Mouse (Mus musculus) frontal cortex, postnatal 36 days (tissue): Measurements from ENCODE around the gene Klhl40.
A peak's percentile ranks its signal among the peaks of the same experiment; 100 is the strongest.

Experiments used
- DNase-seq, 2 experiments: peaks; one replicate each; pipeline ENCODE4 v3.0.0; 2022; ENCODE audit warnings: low spot score in 2 of 2

Gene Klhl40

GRCm38 (mm10) chr9:121777484-121778065, at the start of gene Klhl40:
Klhl40 (plus strand) TSS chr9:121777607.
- DNase-seq, result peak; percentile 74 to 75

GRCm38 (mm10) chr9:121740490-121740889, 36.9 kb upstream of the Klhl40 start:
- no peak for DNase-seq

- DNase-seq, result no peak
Observed at GRCm38 (mm10) chr9:121741168-121741567, 36.2 kb upstream of the Klhl40 start.

GRCm38 (mm10) chr9:121744051-121744450, 33.4 kb upstream of the Klhl40 start:
- no peak for DNase-seq

DNA sequence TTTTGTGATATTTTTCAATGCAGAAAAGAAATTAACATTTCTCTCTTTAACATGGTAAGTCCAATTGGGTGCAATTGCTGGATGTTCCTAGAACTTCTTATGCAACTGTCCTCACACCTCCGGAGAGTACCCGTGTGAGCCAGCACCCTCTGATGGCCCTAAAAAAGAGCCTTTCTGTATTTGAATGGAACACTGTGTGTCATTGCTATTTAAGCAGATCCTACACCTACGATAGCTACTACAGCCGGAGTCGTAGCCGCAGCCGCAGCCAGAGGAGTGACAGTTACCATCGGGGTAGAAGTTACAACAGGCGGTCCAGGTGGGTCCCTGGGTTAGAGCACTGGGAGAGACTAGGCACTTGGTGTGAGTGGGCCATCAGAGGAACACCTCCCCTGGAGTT, 24.6 kb upstream of the Klhl40 start:
- no peak for DNase-seq

DNA sequence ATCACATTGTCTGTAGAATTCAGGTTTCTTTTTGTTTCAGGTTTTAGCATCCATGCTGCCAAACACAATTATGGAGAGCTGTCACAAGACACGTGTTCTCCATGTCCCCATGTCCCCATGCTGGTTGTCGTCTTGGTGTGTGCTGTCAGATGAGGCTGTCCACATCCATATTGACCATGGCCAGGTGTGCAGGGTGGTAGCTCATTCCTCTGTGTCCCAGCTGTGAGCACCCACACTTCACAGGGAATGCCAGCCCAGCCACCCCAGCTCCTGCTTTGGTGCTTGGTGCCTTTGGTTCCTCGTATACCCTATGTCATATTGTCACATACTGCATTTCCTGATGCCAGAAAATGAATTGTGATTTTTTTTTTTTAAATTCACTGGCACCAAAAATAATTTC, 22.8 kb upstream of the Klhl40 start:
- no peak for DNase-seq

DNA sequence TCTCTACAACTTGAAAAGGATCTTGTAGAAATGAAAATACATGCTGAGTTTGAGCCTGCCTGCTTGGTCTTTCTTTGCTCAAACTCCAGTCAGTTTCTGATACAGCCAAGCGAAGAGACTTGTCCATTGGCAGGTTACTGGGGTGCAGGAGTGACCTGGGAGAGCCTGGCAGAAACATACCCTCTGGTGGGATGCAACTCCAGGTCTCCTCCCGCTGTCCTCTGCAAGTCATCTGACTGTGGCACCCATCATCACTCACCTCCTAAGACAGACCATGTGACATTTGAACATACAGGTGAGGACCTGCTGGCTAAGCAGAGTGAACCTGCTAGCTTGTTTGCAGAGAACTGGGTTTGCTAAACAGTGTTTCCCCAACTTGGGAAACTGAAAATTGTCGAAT, 20.6 kb upstream of the Klhl40 start:
- no peak for DNase-seq

DNA sequence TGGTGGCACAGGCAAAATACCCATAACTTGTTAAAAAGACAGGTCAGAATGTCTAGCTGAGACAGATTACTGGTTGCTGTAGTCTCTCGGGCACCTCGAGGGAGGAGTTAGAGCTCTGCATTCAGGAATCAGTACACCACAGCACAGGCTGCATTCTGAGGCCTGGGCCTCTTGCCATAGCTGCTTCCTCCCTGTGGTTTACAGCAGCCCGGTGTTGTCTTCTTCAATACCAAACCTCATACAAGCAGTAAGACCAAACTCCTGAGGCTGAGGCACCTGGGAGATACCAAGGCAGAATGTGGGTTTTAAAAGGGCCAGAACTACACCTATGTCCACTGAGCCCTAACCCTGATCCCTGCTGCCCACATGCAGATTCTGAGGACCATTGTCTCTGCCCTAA, 20.0 kb upstream of the Klhl40 start:
- no peak for DNase-seq

GRCm38 (mm10) chr9:121757835-121758814, 19.3 kb upstream of the Klhl40 start:
- DNase-seq, result no peak

GRCm38 (mm10) chr9:121759091-121760081, 18.0 kb upstream of the Klhl40 start, which contains the start of gene Zfp651:
Zfp651 (plus strand) TSS chr9:121759330.
- peak; percentile 78 to 79 for DNase-seq

GRCm38 (mm10) chr9:121760271-121761090, 16.9 kb upstream of the Klhl40 start:
- peak; percentile 47 to 56 for DNase-seq

GRCm38 (mm10) chr9:121761091-121761665, 16.2 kb upstream of the Klhl40 start:
- no peak for DNase-seq

- DNase-seq, result no peak
Observed at GRCm38 (mm10) chr9:121761787-121762186, 15.6 kb upstream of the Klhl40 start.

GRCm38 (mm10) chr9:121762248-121762647, 15.2 kb upstream of the Klhl40 start:
- DNase-seq, result no peak

DNA sequence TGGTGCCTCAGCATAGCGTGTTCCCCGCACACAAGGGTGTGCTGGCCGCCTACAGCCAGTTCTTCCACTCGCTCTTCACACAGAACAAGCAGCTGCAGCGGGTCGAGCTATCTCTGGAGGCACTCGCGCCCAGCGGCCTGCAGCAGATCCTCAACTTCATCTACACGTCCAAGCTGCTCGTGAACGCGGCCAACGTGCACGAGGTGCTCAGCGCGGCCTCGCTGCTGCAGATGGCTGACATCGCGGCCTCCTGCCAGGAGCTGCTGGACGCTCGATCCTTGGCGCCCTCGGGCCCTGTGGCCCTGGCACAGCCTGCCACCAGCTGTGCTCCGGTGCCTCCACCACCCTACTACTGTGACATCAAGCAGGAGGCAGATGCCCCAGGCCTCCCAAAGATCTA, 14.6 kb upstream of the Klhl40 start:
- no peak for DNase-seq

GRCm38 (mm10) chr9:121763716-121764115, 13.7 kb upstream of the Klhl40 start:
- no peak for DNase-seq

- DNase-seq, result no peak
Observed at GRCm38 (mm10) chr9:121765166-121765855, 12.1 kb upstream of the Klhl40 start.

DNA sequence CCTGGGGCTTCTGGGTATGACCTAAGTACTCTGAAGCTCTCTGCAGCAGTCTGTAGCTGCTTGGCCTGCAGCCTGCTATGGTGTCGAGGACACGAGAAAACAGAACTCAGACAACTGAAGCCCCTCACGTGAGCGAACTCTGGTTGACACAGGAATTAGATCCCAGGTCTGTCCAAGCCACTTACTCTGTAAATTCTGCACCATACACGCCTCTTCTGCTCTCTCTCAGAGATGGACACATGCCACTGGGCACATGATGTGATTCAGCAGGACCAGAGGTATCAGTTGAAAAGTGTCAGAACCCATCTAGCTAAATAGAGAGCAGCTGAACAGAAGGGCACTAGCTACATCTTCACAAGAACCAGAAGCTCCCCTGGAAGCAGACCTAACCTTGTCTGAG, 5.0 kb upstream of the Klhl40 start:
- DNase-seq, result no peak

- DNase-seq, result no peak
Observed at GRCm38 (mm10) chr9:121775951-121776350, 1.5 kb upstream of the Klhl40 start.

- DNase-seq, result peak; percentile 64 to 71
Observed at GRCm38 (mm10) chr9:121776511-121776910, 896 bp upstream of the Klhl40 start.
